Mouse (Mus musculus): ENCODE measurements around the gene Etnppl. TPM values are rescaled to one million over a fixed set of nuclear protein-coding genes. Genes with fewer than 3 reads are reported as not detected.

Etnppl gene
- polyA plus RNA-seq (2015; fragmentation: Illumina TruSeq; extraction: RNeasy Lipid Tissue Mini Kit (QIAGEN cat#74804); ENCODE audit: insufficient read depth, low read depth, low replicate concordance): not detected

GRCm38 (mm10) chr3:130617439-130617898 lies at the start of gene Etnppl:
Etnppl (plus strand) TSS chr3:130617448.

Other genes with a start within 250 kb of the Etnppl start
- gene Ostc, start 92.0 kb downstream of the Etnppl start, polyA plus RNA-seq (2015; fragmentation: Illumina TruSeq; extraction: RNeasy Lipid Tissue Mini Kit (QIAGEN cat#74804); ENCODE audit: insufficient read depth, low read depth, low replicate concordance): 57.0 TPM
- gene Rpl34, start 113.0 kb downstream of the Etnppl start, polyA plus RNA-seq (2015; fragmentation: Illumina TruSeq; extraction: RNeasy Lipid Tissue Mini Kit (QIAGEN cat#74804); ENCODE audit: insufficient read depth, low read depth, low replicate concordance): 488 TPM